Mouse (Mus musculus): ENCODE data around the gene Slc2a10. TPM values are rescaled to one million over a fixed set of nuclear protein-coding genes. Genes with fewer than 3 reads are reported as not detected.
A peak's percentile ranks its signal among the peaks of the same experiment; 100 is the strongest.

The Slc2a10 gene
- polyA plus RNA-seq, 1 experiment = 0.05 TPM

- Histone ChIP-seq H3K27me3 (ENCODE audit: control insufficient read depth, insufficient read depth, insufficient read length) (no peaks in the 10 kb centered on the region), H3ac (ENCODE audit: control insufficient read depth, insufficient read length) (no peak overlapping the region), H3K4me3 (no peak overlapping the region), H3K4me2 (ENCODE audit: low read depth) (peak overlapping the region; percentile 38), H3K79me2 (ENCODE audit: control insufficient read depth, insufficient read depth) (no peaks in the 10 kb centered on the region), H3K36me3 (ENCODE audit: control insufficient read depth, insufficient read depth) (no peaks in the 10 kb centered on the region)
- no peak for TF ChIP-seq USF1 (IDR thresholded peaks at IDR 0.05; ENCODE audit: low read depth)
- peak in 2 of 3 experiments; percentile 25 to 40 for TF ChIP-seq MYOD1 (IDR thresholded peaks at IDR 0.05; ENCODE audit: control insufficient read depth in 1 of 3, insufficient read length in 2 of 3, low read depth in 2 of 3)
- TF ChIP-seq MYOG (IDR thresholded peaks at IDR 0.05; ENCODE audit: control insufficient read depth in 1 of 3, insufficient read depth in 1 of 3, insufficient read length in 2 of 3, low read depth in 2 of 3) = peak in 1 of 3 experiments; percentile 16
These were observed 56.1 kb downstream of the Slc2a10 start for GRCm38 (mm10) chr2:165559506-165560235.

GRCm38 (mm10) chr2:165561861-165562260 is 58.3 kb downstream of the Slc2a10 start:
- Histone ChIP-seq H3K79me2 (ENCODE audit: control insufficient read depth, insufficient read depth) (no peaks in the 10 kb centered on the region), H3K27me3 (ENCODE audit: control insufficient read depth, insufficient read depth, insufficient read length) (no peaks in the 10 kb centered on the region), H3K36me3 (ENCODE audit: control insufficient read depth, insufficient read depth) (no peaks in the 10 kb centered on the region), H3K4me2 (ENCODE audit: low read depth) (no peak overlapping the region), H3ac (ENCODE audit: control insufficient read depth, insufficient read length) (no peak overlapping the region), H3K4me3 (no peak overlapping the region)
- no peak for TF ChIP-seq POLR2A (IDR thresholded peaks at IDR 0.05; ENCODE audit: insufficient read length, low read depth)
- TF ChIP-seq TCF3 (IDR thresholded peaks at IDR 0.05; ENCODE audit: insufficient read length, low read depth) = no peak
- no peak for TF ChIP-seq TCF12 (IDR thresholded peaks at IDR 0.05; ENCODE audit: insufficient read depth, poor library complexity, severe bottlenecking)
- TF ChIP-seq REST (IDR thresholded peaks at IDR 0.05; ENCODE audit: insufficient read depth, insufficient read length) = no peak
- no peak for TF ChIP-seq MAX (IDR thresholded peaks at IDR 0.05; ENCODE audit: low read depth)
- no peak for TF ChIP-seq MYOG (IDR thresholded peaks at IDR 0.05; ENCODE audit: control insufficient read depth in 1 of 3, insufficient read depth in 1 of 3, insufficient read length in 2 of 3, low read depth in 2 of 3)
- no peak for TF ChIP-seq MYOD1 (IDR thresholded peaks at IDR 0.05; ENCODE audit: control insufficient read depth in 1 of 3, insufficient read length in 2 of 3, low read depth in 2 of 3)
- TF ChIP-seq POLR2AphosphoS2 (IDR thresholded peaks at IDR 0.05; ENCODE audit: insufficient read length, low read depth) = no peak
- no peak for TF ChIP-seq E2F4 (IDR thresholded peaks at IDR 0.05; ENCODE audit: insufficient read depth)
- TF ChIP-seq SRF (IDR thresholded peaks at IDR 0.05; ENCODE audit: control insufficient read depth, insufficient read length, low read depth) = no peak
- TF ChIP-seq USF1 (IDR thresholded peaks at IDR 0.05; ENCODE audit: low read depth) = no peak
- no peak for TF ChIP-seq CEBPB (IDR thresholded peaks at IDR 0.05; ENCODE audit: insufficient read depth, poor library complexity, severe bottlenecking)

- H3K4me3 ChIP-seq = no peak overlapping the region
- H3K4me2 ChIP-seq (ENCODE audit: low read depth) = peak overlapping the region; percentile 61
- no peaks in the 10 kb centered on the region for H3K36me3 ChIP-seq (ENCODE audit: control insufficient read depth, insufficient read depth)
- no peaks in the 10 kb centered on the region for H3K27me3 ChIP-seq (ENCODE audit: control insufficient read depth, insufficient read depth, insufficient read length)
- TF ChIP-seq TCF12 (IDR thresholded peaks at IDR 0.05; ENCODE audit: insufficient read depth, poor library complexity, severe bottlenecking) = peak; percentile 72
- TF ChIP-seq MYOG (IDR thresholded peaks at IDR 0.05; ENCODE audit: control insufficient read depth in 1 of 3, insufficient read depth in 1 of 3, insufficient read length in 2 of 3, low read depth in 2 of 3) = peak; percentile 19 to 98 (median 96)
- peak in 2 of 3 experiments; percentile 86 for TF ChIP-seq MYOD1 (IDR thresholded peaks at IDR 0.05; ENCODE audit: control insufficient read depth in 1 of 3, insufficient read length in 2 of 3, low read depth in 2 of 3)
- peak; percentile 72 for TF ChIP-seq TCF3 (IDR thresholded peaks at IDR 0.05; ENCODE audit: insufficient read length, low read depth)
- TF ChIP-seq POLR2AphosphoS2 (IDR thresholded peaks at IDR 0.05; ENCODE audit: insufficient read length, low read depth) = no peak
- H3ac ChIP-seq (ENCODE audit: control insufficient read depth, insufficient read length) = no peak overlapping the region
- no peaks in the 10 kb centered on the region for H3K79me2 ChIP-seq (ENCODE audit: control insufficient read depth, insufficient read depth)
These were observed 59.9 kb downstream of the Slc2a10 start for GRCm38 (mm10) chr2:165563298-165564058.

- H3K4me2 ChIP-seq (ENCODE audit: low read depth) = peak overlapping the region; percentile 61
- no peaks in the 10 kb centered on the region for H3K27me3 ChIP-seq (ENCODE audit: control insufficient read depth, insufficient read depth, insufficient read length)
- H3K36me3 ChIP-seq (ENCODE audit: control insufficient read depth, insufficient read depth) = no peaks in the 10 kb centered on the region
- no peak overlapping the region for H3ac ChIP-seq (ENCODE audit: control insufficient read depth, insufficient read length)
- H3K4me3 ChIP-seq = no peak overlapping the region
- no peaks in the 10 kb centered on the region for H3K79me2 ChIP-seq (ENCODE audit: control insufficient read depth, insufficient read depth)
- TF ChIP-seq MAX (IDR thresholded peaks at IDR 0.05; ENCODE audit: low read depth) = no peak
- no peak for TF ChIP-seq POLR2AphosphoS2 (IDR thresholded peaks at IDR 0.05; ENCODE audit: insufficient read length, low read depth)
- TF ChIP-seq MYOG (IDR thresholded peaks at IDR 0.05; ENCODE audit: control insufficient read depth in 1 of 3, insufficient read depth in 1 of 3, insufficient read length in 2 of 3, low read depth in 2 of 3) = no peak
- no peak for TF ChIP-seq REST (IDR thresholded peaks at IDR 0.05; ENCODE audit: insufficient read depth, insufficient read length)
- TF ChIP-seq TCF12 (IDR thresholded peaks at IDR 0.05; ENCODE audit: insufficient read depth, poor library complexity, severe bottlenecking) = no peak
- no peak for TF ChIP-seq POLR2A (IDR thresholded peaks at IDR 0.05; ENCODE audit: insufficient read length, low read depth)
- no peak for TF ChIP-seq SRF (IDR thresholded peaks at IDR 0.05; ENCODE audit: control insufficient read depth, insufficient read length, low read depth)
- TF ChIP-seq USF1 (IDR thresholded peaks at IDR 0.05; ENCODE audit: low read depth) = no peak
- no peak for TF ChIP-seq MYOD1 (IDR thresholded peaks at IDR 0.05; ENCODE audit: control insufficient read depth in 1 of 3, insufficient read length in 2 of 3, low read depth in 2 of 3)
- TF ChIP-seq CEBPB (IDR thresholded peaks at IDR 0.05; ENCODE audit: insufficient read depth, poor library complexity, severe bottlenecking) = no peak
- TF ChIP-seq E2F4 (IDR thresholded peaks at IDR 0.05; ENCODE audit: insufficient read depth) = no peak
- TF ChIP-seq TCF3 (IDR thresholded peaks at IDR 0.05; ENCODE audit: insufficient read length, low read depth) = no peak
These were observed 60.5 kb downstream of the Slc2a10 start for GRCm38 (mm10) chr2:165564101-165564500.

Data from myocyte (in vitro differentiated cells).